Mouse (Mus musculus) fibroblast of lung, adult 2 months (primary cell): ENCODE data around the gene Slc35f3.

ENCODE experiments used
- DNase-seq: peaks from one replicate; pipeline ENCODE4 v3.0.0-alpha.2; 2011; ENCODE audit warnings: low read depth

Gene Slc35f3

GRCm38 (mm10) chr8:126405030-126405429 is 106.7 kb downstream of the Slc35f3 start:
- DNase-seq, result no peak

DNA sequence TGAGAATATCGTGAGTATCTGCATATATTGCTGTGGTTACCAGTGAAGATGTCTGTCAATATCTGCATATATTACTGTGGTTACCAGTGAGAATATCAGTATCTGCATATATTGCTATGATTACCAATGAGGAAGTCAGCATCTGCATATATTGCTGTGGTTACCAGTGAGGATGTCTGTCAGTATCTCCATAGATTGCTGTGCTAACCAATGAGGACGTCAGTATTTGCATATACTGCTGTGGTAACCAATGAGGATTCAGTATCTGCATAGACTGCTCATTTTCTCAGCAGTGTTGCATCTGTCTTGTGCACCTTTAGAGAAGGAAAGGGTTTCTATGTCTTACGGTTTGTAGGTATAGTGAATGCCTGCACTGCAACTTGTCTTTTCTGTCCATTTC is 122.5 kb downstream of the Slc35f3 start:
- no peak for DNase-seq

DNA sequence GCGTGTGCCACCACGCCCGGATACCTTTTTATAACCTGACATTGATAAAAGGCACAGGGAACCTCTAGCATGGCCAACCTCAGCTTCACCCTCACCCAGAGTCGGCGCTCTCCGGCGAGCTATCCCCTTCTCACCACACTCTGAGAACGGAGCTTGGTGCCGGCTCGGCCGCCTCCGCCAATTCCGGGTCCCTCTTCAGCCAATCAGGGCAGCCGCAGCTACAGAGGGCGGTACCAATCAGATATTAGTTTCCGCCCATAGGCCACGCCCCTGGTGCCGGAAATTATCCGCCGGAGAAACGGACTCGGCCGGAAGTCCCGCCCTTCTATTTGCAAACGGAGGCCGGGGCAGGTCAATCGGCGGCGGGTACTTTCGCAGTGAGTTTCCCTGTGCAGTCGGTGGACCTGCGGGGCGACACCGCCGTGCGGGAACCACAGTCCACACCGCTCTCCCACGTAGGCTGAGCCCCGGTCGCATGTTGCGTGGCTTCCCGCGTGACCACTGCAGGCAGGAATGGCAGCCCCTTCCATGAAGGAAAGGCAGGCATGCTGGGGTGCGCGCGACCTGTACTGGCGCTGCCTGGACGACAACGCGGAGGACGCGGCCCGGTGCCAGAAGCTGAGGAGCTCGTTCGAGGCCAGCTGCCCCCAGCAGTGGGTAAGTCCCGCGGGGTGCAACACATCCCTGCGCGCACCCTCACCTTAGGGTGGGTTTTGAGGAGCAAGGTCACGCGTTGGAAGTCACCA is 124.0 kb downstream of the Slc35f3 start, which contains the start of gene Coa6:
Gene Coa6 (plus strand): TSS at position 342 of the 746 bp plus-strand sequence.
- peak; percentile 95 for DNase-seq

DNA sequence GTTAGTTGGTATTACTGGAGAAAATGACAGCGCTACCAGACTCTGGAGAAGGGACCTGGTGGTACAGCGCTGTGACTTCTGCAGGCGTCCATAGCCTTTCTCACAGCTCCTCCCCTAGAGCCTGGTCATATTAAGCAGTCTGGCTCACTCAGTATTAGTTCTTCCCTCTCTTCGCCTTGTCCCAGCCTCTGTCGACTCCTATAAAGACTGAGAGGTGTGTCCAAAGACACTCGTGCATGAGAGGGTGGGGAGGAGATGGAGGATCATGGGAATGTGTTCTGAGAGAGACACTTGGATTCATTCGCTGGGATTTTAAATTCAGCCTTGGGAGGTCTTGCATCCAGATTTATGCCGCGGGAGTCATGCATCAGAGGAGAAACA is 124.6 kb downstream of the Slc35f3 start:
- peak; percentile 17 for DNase-seq

DNA sequence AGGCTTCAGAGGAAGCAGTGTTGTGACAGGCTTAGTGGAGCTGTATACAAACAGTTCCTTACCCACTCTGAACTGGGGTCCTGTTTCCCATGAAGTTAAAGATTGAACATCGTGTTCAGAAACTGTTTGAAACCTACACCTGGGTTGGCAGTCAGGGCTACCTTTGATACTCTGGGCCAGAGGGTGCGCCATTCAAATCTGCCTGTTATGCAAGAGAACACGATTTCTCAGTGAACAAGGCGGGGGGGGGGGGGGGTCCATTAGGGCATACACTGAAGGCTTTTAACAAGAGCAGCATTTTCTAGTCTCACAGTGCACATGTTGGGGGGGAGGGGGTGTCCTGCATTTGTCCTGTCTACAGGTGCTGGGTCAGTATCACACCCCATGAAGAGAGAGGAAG is 125.8 kb downstream of the Slc35f3 start:
- no peak for DNase-seq

GRCm38 (mm10) chr8:126424946-126425345 is 126.6 kb downstream of the Slc35f3 start:
- no peak for DNase-seq

- DNase-seq, result no peak
Measured at GRCm38 (mm10) chr8:126429635-126430034, 131.3 kb downstream of the Slc35f3 start.

- no peak for DNase-seq
Measured at GRCm38 (mm10) chr8:126433827-126434226, 135.5 kb downstream of the Slc35f3 start.

- DNase-seq, result no peak
Measured at GRCm38 (mm10) chr8:126438937-126439336, 140.6 kb downstream of the Slc35f3 start.
